Mouse (Mus musculus) bone marrow macrophage, adult 2 months (primary cell): ENCODE data around the gene Aspa.

ENCODE experiments used
- CTCF ChIP-seq: IDR thresholded peaks from 2 replicates; pipeline ENCODE4 v1.5.1; 2012; ENCODE audit warnings: low read depth, mild to moderate bottlenecking, low read length, moderate library complexity
- POLR2A ChIP-seq: IDR thresholded peaks from 2 replicates; pipeline ENCODE4 v1.6.1; 2012; ENCODE audit warnings: mild to moderate bottlenecking, low read depth, low read length, borderline replicate concordance

GRCm38 (mm10) chr11:73323906-73324830 lies 5.2 kb downstream of the Aspa start:
- TF ChIP-seq CTCF (no peak), POLR2A (no peak)
